Mouse (Mus musculus): ENCODE data around the gene Dok3. TPM values are rescaled to one million over a fixed set of nuclear protein-coding genes. Genes with fewer than 3 reads are reported as not detected.

Dok3 gene
- total RNA-seq, 2 experiments from 2014 or later: 6.4 to 7.2 TPM

DNA sequence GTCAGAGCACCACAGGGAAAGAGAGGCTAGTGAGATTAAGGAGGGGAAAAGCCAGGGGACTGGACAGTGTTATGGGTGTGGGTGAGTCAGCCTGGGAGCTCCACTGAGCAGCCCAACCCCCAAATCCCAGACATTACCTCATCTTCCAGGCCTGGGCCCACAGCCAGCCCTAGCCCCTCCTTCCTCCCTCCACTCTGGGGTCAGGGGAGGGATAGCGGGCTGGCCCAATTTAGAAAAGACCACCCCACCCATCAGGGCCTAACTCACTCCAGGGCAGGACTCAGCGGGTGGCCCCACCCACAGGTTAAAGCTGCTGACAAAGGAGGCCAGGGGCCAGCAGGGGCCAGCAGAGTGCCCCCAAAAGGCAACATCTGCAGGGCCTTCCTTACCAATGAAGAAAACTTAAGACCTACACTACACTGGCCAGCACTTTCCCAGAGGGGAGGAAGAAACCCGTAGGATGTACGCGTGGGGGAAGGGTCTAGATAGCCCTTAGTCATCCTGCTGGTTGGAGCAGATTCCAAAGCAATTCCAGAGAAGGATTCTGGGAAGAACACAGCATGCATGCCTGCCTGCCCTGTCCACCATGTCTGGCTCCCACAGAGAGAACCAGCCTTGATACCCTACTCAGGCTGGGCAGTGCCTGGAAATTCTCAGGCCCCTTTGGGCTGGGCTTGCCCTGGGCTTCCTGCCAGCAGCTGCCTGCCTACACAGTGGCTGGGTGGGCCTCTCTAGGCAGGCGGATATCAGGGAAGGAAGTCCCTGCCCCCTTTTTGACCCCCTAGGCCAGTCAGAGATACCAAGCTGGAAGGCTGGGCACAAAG, 18.2 kb downstream of the Dok3 start:
- peak; percentile 70 for DNase-seq
- intact Hi-C loops (cut with DNase I): loop anchor here (5.0 kb wide), 1 partner anchor 104 kb away; no protein-coding TSS in a partner anchor

DNA sequence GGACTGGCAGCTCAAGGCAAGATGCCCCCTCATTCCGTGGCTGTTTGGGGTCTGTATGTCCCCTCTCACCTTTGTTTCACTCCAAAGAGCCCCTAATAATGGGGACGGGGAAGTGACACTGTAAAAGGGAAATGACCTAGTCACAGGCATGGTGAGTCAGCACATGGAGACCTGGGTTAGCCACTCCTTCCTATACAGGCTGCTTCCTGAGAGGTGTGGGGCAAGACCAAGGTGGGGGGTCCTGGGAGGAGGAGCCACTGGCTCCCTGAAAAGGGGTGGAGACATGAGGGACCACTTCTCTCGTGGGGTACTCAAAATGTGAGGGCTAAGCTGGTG, 18.8 kb downstream of the Dok3 start:
- intact Hi-C loops (cut with DNase I): loop anchor here (5.0 kb wide), 1 partner anchor 103 kb away; no protein-coding TSS in a partner anchor
- DNase-seq: no peak

DNA sequence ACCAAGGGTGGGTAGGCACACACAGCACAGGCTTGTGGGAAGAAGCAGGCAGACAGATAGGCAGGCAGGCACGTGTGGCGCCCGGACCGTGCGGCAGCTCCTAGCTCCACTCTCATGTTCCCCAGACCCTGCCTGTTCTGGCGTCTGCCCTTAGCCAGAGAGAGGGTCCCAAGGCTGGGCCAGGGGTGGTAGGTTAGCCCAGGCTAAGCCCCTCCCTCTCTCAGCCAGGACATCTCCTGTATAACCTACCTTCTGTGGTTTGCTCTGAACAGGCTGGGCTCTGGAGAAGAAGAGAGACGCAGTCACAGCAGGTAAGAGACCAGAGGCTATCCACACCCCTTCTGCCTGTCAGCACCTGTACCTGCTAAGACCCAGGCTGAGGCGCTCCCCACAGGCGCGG, 20.6 kb downstream of the Dok3 start:
- intact Hi-C loops (cut with DNase I): no loop called here
- no peak for DNase-seq

DNA sequence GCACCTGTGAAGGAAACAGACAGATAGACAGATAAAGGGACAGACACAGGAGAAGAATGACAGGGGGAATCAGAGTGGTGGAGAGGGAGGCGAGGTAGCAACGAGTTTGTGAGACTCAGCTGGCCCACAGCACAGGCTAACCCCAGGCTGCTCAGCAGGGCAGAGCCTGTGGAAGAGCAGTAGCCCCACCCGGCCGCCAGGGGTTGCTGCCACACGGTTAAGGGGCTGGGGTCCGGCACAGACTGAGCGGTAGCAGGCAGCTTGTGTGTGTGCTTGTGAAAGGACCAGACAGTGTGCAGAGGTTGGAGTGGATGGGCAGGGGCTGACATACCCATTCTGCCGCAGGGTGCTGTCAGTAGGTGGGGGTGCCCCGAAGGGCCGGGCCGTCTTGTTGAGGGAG, 21.2 kb downstream of the Dok3 start:
- DNase-seq: no peak
- intact Hi-C loops (cut with DNase I): no loop called here

DNA sequence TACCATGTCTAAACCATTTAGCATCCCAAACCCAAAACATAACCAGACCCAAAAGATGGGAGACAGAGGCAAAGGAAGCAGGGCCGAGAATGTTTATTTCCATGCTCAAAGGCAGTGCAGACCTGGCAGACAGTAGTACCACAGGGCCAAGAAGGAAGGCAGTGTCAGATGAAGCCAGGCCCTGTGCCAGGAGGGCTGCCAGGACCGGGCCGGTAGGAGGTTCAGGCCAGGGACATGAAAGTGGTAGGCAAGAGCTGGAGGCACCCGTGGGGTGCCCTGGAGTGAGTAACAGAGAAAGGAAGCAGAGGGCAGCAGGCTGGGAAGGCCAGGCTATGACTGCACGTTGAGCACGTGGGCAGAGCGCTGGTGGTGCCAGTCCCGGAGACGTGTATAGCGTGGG, 22.4 kb downstream of the Dok3 start:
- DNase-seq: peak; percentile 58
- intact Hi-C loops (cut with DNase I): no loop called here

DNA sequence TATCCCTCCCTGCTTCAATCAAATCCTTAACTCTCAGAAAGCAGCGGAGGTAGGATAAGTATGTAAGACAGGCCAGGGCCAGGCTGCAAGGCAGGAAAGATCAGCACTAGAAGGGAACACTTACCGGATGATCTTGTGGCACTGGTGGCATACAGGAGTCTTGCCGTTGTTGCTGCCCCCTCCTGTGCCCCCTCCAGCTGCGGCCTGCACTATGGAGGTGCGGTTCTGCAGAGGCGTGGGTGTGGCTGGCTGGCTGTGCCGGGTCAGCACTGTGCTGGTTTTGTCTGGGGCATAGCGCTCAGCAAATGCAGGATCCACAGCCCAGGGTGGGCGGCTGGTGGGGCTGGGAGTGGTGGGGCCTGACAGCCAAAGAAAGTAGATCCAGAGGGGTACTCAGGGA, 23.3 kb downstream of the Dok3 start:
- intact Hi-C loops (cut with DNase I): no loop called here
- no peak for DNase-seq

DNA sequence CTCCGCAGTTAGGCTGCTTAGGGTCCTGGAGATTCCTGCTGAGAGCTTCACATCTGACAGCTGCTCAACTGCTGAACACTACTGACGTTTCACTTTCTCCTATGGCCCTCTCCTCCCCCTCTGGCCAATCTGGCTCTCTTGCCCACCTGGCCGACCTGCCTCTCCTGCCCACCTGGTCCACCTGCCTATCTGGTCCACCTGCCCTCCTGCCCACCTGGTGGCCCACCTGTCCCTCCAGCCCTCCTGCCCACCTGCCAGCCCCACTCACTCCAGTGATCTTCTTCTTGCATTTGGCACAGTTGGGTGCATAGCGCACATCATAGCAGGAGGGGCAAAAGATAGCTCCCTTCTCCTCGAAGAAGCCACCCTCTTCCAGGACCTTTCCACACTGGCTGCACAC, 24.7 kb downstream of the Dok3 start:
- intact Hi-C loops (cut with DNase I): no loop called here
- DNase-seq: no peak

DNA sequence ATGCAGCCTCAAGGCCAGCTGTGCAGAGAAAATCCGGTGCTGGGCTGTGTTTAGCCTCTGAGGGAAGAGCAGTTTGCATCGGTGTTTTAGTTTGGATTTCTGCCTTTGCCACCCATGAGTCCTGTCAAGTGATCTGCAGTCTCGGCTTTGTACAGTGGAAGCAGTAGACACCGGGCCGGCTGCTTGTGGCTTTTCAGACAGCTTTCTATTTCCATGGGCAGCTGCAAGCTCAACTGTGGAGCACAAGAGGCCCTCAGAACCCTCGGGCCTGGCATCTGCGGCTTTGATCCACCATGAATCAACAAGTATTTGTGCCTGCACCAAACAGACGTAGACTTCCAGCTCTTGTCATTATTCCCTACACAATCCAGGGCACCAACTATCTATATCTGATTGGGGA, 26.7 kb downstream of the Dok3 start:
- no peak for DNase-seq
- intact Hi-C loops (cut with DNase I): no loop called here

DNA sequence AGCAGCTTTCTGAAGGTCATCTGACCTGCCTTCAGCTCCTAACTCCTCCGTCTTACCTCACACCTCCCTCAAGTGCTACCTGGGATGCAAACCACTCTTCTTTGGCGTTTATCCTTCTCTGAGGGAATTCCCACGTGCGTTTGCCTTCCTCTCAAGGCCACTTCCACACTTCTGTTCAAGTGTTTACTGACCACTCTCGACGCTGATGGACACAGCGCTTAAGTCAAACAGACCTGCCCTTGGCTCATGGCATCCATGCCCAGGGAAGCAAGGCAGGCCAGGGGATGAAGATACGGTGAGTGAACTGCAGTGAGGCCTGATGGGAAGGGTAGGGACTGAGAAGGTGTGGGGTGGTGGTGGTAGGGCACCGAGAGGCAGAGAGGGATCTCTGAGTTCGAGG, 28.5 kb downstream of the Dok3 start:
- no peak for DNase-seq
- intact Hi-C loops (cut with DNase I): no loop called here

DNA sequence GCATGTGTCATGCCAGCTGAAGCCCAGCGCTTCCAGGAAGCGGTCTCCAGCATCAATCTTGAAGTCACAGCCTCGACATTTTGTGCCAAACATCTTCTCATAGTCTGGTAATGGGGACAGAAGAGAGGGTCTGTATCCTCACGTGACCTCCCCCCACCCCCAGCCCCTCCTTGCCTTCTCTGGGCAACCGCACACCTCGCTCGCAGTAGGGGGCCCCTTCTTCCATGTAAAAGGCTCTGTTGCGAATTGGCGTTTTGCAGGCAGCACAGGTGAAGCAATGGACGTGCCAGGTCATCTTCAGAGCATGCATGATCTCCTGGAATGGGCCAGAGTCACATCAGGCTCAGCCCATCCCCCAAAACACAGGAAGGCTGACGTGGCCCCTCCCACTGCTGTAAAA, 30.2 kb downstream of the Dok3 start:
- intact Hi-C loops (cut with DNase I): no loop called here

DNA sequence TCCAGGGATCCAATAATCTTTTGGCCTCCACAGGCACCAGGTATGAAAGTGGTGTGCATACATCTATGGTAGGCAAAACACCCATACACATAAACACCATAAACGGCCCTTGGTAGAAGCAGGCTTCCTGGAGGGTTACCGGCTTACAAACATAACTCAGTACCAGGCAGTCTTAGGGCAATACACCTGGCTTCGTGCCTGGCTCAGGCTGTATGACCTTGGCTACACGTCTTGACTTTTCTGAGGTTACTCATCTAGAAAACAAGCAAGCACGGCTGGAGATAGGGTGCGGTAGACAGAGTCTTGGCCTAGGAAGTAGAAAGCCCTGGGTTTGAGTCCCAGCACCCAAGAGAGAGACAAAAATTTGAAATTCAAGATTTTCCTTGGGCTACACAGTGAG, 32.4 kb downstream of the Dok3 start:
- intact Hi-C loops (cut with DNase I): no loop called here

More for the DNA sequence above, 30.2 kb downstream of the Dok3 start:
- no peak for DNase-seq

DNA sequence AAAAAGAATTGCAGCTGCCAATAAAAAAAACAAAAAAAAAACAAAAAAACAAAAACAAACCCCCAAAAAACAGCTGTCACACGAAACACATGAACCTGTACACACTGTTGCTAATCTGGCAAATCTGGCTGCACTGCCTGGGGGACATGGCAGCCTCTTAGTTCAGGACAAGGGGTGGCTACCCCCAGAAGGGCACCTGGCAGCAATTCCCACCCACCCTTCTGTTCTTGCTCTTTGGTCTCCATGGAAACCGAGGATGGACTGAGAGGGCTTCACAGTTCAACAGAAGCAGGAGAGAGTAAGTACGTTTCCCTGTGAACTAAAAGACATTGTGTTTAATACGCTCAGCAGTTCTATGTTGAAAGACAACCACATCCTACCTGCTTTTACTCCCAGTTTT, 33.4 kb downstream of the Dok3 start:
- DNase-seq: peak; percentile 64
- intact Hi-C loops (cut with DNase I): no loop called here

More for the DNA sequence above, 32.4 kb downstream of the Dok3 start:
- DNase-seq: no peak

DNA sequence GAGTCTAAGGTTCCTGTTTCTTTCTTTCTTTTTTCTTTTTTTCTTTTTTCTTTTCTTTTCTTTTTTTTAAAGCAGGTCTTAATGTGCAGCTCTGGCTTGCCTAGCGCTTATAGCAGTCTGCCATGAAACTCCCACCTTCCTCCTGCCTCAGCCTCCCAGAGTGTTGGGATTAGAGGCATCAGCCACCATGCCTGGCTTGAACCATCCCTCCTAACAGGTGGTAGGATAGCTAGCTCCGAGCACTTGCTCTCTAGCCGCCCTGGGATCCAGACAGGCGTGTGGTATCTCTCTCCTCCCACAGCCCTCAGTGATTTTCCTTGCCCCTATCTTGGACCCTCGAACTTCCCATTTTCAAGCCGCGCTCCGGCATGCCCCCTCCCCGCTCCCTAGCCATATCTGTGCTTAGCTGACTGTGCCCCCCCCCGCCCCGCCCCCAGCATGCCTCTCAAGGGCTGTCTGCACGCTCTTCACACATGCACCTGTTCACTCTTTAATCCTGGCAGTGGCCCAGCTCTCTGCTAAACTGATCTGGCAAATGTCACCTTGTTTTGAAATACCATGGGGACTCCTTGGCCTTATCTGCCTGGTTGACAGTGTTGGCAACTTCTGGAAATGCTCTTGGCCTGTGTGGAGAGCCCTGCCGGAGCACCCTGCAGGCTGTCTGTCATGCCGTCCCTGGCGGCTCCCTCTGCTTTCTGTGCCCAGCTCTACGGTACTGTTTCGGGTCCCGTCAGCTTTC, 34.0 kb downstream of the Dok3 start:
- DNase-seq: peak; percentile 74
- intact Hi-C loops (cut with DNase I): no loop called here

DNA sequence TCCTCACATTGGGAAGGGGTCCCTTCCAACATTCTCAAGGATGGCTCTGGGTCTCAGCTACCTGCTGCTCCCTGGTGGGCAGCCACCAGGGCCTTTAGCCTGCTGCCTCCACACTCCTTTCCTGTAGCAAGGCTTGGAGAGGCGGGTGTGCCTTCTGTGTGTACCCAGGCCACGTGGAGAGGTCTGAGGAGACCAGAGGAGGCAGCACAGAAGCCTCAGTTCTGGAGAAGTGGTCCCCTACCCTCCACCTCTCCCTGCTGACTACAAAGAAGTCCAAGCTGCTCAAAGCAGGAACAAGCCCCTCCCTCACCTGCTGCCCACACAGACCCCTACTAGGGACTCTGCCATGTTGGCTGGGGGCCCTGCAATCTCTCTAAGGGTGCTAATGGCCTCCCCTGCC, 34.8 kb downstream of the Dok3 start:
- intact Hi-C loops (cut with DNase I): no loop called here
- DNase-seq: no peak

DNA sequence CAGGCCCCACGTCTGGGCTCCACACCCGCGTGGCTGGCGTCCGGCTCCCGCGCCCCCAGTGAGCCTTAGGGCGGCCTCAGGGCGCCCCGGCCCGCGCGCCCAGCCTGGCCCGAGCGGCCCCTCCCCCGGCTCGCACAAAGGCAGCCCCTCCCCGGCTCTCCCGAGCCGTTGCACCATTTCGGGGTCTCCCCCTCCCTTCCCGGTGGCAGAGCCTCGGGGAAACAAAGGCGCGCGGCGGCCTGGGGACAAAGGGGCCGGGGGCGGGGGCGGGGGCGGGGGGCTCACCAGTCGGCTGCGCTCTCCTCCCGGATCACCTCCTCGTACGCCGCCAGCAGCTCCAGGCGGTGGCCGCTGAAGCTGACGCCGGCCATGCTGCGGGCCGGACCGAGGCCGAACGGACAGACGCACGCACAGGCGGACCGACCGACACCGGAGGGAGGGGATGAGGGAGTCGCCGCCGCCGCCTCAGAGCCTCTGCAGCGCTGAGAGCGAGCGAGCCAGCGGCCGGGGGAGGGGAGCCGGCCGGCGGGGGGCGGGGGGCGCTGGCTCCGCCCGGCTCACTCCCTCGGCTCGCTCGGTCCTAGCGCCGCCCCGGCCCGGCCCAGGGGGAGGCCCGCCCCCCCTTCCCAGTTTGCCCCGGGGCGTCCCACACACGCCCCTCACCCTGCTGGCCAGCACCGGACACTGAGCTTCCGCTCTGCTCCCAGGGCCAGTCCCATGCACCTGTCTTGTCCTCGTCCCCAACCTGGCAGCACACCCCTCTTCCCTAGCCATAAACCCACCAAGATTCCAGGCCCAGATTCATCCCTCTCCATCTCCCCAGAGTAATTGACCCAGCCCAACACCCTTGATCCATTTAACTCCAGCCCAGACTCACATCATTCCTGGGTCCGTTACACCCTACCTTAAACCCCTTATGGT, 41.3 kb downstream of the Dok3 start, which contains the start of gene Dbn1:
Gene Dbn1, minus strand, starts transcription at position 534 of the 921 bp plus-strand sequence.
- intact Hi-C loops (cut with DNase I): no loop called here

DNA sequence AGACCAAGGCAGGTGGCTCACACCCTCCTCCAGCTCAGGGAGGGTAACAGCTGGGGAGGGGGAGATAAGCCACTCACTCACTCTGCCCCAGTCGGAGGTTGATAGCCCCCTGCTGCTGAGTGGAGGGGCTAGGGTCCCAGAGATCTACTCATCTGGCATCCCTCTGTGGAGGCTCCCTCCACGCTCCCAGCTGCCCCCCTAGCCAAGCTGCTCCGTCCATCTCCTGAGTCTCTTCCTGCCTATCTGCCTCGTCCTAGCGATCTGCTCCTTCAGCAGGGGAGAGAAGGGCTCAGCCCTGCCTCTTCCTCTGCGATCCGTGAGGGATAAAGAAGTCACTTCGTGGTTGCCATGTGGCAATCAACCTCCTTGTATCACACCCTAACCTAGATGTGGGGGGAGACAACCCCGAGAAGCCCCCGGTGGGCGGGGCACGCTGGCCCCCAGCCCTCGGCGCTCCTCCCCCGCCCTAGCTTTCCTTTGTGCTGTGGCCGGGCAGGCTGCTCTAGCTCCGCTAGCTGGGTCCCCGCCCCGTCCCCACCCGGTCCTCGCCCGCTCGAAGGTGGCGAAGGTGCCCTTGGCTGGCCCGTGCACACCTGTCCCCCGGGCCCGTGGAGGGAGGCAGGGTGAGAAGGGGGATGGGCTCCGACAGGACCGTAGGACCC, 42.0 kb downstream of the Dok3 start:
- intact Hi-C loops (cut with DNase I): no loop called here
- peak; percentile 69 for DNase-seq

More for the DNA sequence above, 41.3 kb downstream of the Dok3 start, which contains the start of gene Dbn1:
- peak; percentile 78 for DNase-seq

DNA sequence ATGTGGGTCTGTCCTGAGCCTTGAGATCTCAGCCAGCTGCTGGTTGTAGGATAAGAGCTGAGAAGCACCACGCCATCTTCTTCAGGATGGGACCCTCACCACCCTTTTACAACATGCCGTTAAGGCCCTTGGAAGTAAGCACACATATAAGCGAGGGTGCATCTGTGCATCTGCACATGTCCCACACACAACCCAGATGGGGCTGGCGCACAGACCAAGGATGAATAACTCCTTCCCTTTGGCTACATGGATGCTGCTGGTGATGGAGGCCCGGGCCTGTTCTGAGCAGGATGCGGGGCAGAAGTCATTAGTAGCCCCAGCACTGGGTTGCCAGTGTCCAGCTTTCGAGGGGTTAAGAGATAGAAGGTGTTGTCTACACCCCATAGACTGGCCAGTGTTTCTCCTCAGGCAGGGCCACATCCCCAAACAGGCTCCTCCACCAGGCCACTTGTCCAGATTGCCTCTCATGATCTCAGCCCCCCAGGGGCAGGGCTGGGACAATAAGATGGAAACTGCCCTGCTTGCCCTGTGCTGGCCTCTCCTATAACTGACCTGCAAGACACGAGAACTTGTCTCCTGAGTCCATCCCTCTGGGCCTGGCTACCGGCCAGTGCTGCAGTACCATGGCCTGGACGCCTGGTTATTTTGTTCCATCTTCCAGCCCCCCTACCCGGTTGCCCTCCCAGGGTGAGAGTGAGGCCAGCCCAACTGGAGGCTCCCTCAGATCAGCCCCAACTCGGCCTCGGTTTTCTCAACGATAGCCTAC, 42.9 kb downstream of the Dok3 start:
- intact Hi-C loops (cut with DNase I): no loop called here
- peak; percentile 72 for DNase-seq

DNA sequence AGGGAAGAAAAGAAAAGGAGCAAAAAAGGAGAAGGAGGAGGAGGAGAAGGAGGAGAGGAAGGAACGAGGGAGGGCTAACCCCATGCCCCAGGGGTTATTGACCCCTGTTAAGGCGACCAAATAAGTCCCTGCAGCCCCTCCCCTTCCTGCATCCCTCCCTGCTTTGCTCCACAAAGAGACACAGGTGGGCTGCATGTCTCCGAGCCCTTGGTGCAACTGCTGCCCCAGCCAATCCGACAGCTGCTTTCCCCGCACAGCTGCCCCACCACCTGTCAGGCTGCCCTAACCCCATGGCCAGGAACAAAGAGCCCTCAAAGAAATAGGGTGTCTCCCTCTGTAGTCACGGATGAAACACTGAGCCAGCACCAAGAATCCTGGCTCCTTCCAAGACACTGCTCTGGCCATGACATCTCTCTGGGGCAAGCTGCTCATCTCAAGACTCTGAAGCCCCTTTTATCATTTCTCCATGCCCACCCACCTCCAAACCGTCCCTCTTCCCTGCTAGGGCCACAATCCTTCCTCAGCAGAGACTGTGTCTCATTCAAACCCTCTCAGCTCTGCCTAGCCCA, 44.5 kb downstream of the Dok3 start:
- intact Hi-C loops (cut with DNase I): no loop called here
- no peak for DNase-seq

DNA sequence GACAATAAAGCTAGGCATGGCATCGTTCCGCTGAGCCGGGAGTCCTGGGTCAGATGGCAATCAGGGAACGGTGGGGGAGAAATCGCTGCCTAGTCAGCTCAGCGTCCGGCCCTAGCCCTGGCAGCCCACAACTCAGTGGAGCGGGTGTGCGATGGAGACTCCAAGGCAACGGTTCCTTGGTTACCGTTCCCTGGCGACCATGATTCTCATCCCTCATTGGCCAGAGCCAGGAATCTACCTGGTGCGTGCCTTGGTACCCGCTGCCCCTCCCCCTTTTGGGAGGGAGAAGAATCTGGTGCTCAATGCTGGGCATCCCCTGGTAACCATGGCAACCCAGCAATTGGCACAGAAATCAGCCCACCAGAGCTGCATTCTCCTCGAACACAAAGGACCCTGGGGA, 45.5 kb downstream of the Dok3 start:
- intact Hi-C loops (cut with DNase I): no loop called here
- DNase-seq: peak; percentile 93

All from left cerebral cortex, postnatal 4 days (tissue).